Mouse (Mus musculus): ENCODE measurements around the gene Sh3pxd2b. TPM values are rescaled to one million over a fixed set of nuclear protein-coding genes. Genes with fewer than 3 reads are reported as not detected.

Gene Sh3pxd2b
- total and polyA plus RNA-seq, 3 experiments, result 2.4 to 13.2 (median 6.7) TPM

GRCm38 (mm10) chr11:32393095-32393494, 45.5 kb downstream of the Sh3pxd2b start:
- no peak overlapping the region for H3K4me2 ChIP-seq (ENCODE audit: insufficient read depth, low read depth, poor library complexity, severe bottlenecking)
- H3K9ac ChIP-seq (ENCODE audit: insufficient read depth, low read depth), result no peak overlapping the region
- no peaks in the 10 kb centered on the region for H3K27me3 ChIP-seq (replicated peaks)
- peaks cover 0 to 5% of the 10 kb centered on the region in 2 experiments; a peak in 2 of 4 replicates for H3K4me1 ChIP-seq (ENCODE audit: control insufficient read depth in 1 of 2, insufficient read depth in 2 of 2)
- H3K27ac ChIP-seq (ENCODE audit: insufficient read depth, low read depth), result no peak overlapping the region
- H3K79me2 ChIP-seq (replicated peaks; ENCODE audit: control insufficient read depth, extremely low read depth, insufficient read depth, poor library complexity, severe bottlenecking), result no peaks in the 10 kb centered on the region
- H3K4me3 ChIP-seq (replicated peaks in 1 of 3; ENCODE audit: low read depth in 2 of 3, low read length in 2 of 3, poor library complexity in 1 of 3), result no peak overlapping the region
- TF ChIP-seq ETS1 (conservative IDR thresholded peaks at IDR 0.05; ENCODE audit: low read depth, low read length) (no peak), HCFC1 (IDR thresholded peaks at IDR 0.05; ENCODE audit: low read depth, low read length) (no peak), MAZ (IDR thresholded peaks at IDR 0.05; ENCODE audit: low read depth, low read length) (no peak), ZC3H11A (IDR thresholded peaks at IDR 0.05; ENCODE audit: low read depth, low read length) (no peak), GABPA (IDR thresholded peaks at IDR 0.05; ENCODE audit: insufficient replicate concordance, low read depth, low read length) (no peak)
- H3K36me3 ChIP-seq (replicated peaks in 1 of 2; ENCODE audit: control insufficient read depth in 1 of 2, insufficient read depth in 1 of 2, low read length in 1 of 2), result peaks cover 0 to 69% of the 10 kb centered on the region in 2 experiments
- dilution Hi-C loops (cut with MboI; ENCODE audit: extremely low pct_ligation_motif_present, extremely low pct_unique_long_range_greater_than_20kb, low sequenced_read_pairs), result no loop called here
- H3K9me3 ChIP-seq (replicated peaks; ENCODE audit: low read length), result no peaks in the 10 kb centered on the region
- no peak for DNase-seq (ENCODE audit: extremely low read depth)
- in situ Hi-C loops (cut with MboI; ENCODE audit: low pct_ligation_motif_present, low pct_unique_long_range_greater_than_20kb, low sequenced_read_pairs), result no loop called here

GRCm38 (mm10) chr11:32395791-32396190, 48.2 kb downstream of the Sh3pxd2b start:
- no peak for DNase-seq (ENCODE audit: extremely low read depth)
- no peaks in the 10 kb centered on the region for H3K27me3 ChIP-seq (replicated peaks)
- H3K79me2 ChIP-seq (replicated peaks; ENCODE audit: control insufficient read depth, extremely low read depth, insufficient read depth, poor library complexity, severe bottlenecking), result no peaks in the 10 kb centered on the region
- peaks cover 0 to 5% of the 10 kb centered on the region in 2 experiments; a peak in 2 of 4 replicates for H3K4me1 ChIP-seq (ENCODE audit: control insufficient read depth in 1 of 2, insufficient read depth in 2 of 2)
- no peak overlapping the region for H3K4me3 ChIP-seq (replicated peaks in 1 of 3; ENCODE audit: low read depth in 2 of 3, low read length in 2 of 3, poor library complexity in 1 of 3)
- no peaks in the 10 kb centered on the region for H3K9me3 ChIP-seq (replicated peaks; ENCODE audit: low read length)
- H3K36me3 ChIP-seq (replicated peaks in 1 of 2; ENCODE audit: control insufficient read depth in 1 of 2, insufficient read depth in 1 of 2, low read length in 1 of 2), result peaks cover 0 to 59% of the 10 kb centered on the region in 2 experiments
- in situ Hi-C loops (cut with MboI; ENCODE audit: low pct_ligation_motif_present, low pct_unique_long_range_greater_than_20kb, low sequenced_read_pairs), result no loop called here
- H3K27ac ChIP-seq (ENCODE audit: insufficient read depth, low read depth), result no peak overlapping the region
- TF ChIP-seq E2F4 (IDR thresholded peaks at IDR 0.05; ENCODE audit: insufficient replicate concordance, low read depth, low read length) (no peak), ETS1 (conservative IDR thresholded peaks at IDR 0.05; ENCODE audit: low read depth, low read length) (no peak), SMC3 (IDR thresholded peaks at IDR 0.05; ENCODE audit: low read depth, low read length) (no peak), BHLHE40 (IDR thresholded peaks at IDR 0.05; ENCODE audit: low read depth, low read length) (no peak)
- dilution Hi-C loops (cut with MboI; ENCODE audit: extremely low pct_ligation_motif_present, extremely low pct_unique_long_range_greater_than_20kb, low sequenced_read_pairs), result no loop called here
- H3K9ac ChIP-seq (ENCODE audit: insufficient read depth, low read depth), result no peak overlapping the region
- no peak overlapping the region for H3K4me2 ChIP-seq (ENCODE audit: insufficient read depth, low read depth, poor library complexity, severe bottlenecking)

- dilution Hi-C loops (cut with MboI; ENCODE audit: extremely low pct_ligation_motif_present, extremely low pct_unique_long_range_greater_than_20kb, low sequenced_read_pairs) (no loop called here), in situ Hi-C loops (cut with MboI; ENCODE audit: low pct_ligation_motif_present, low pct_unique_long_range_greater_than_20kb, low sequenced_read_pairs) (no loop called here)
- Histone ChIP-seq H3K27me3 (replicated peaks) (no peaks in the 10 kb centered on the region), H3K79me2 (replicated peaks; ENCODE audit: control insufficient read depth, extremely low read depth, insufficient read depth, poor library complexity, severe bottlenecking) (no peaks in the 10 kb centered on the region), H3K9ac (ENCODE audit: insufficient read depth, low read depth) (no peak overlapping the region), H3K36me3 (replicated peaks in 1 of 2; ENCODE audit: control insufficient read depth in 1 of 2, insufficient read depth in 1 of 2, low read length in 1 of 2) (peaks cover 0 to 62% of the 10 kb centered on the region in 2 experiments), H3K4me1 (ENCODE audit: control insufficient read depth in 1 of 2, insufficient read depth in 2 of 2) (peaks cover 0 to 5% of the 10 kb centered on the region in 2 experiments; a peak in 2 of 4 replicates), H3K9me3 (replicated peaks; ENCODE audit: low read length) (no peaks in the 10 kb centered on the region), H3K27ac (ENCODE audit: insufficient read depth, low read depth) (no peak overlapping the region), H3K4me2 (ENCODE audit: insufficient read depth, low read depth, poor library complexity, severe bottlenecking) (no peak overlapping the region), H3K4me3 (replicated peaks in 1 of 3; ENCODE audit: low read depth in 2 of 3, low read length in 2 of 3, poor library complexity in 1 of 3) (no peak overlapping the region)
- no peak for DNase-seq (ENCODE audit: extremely low read depth)
- no peak for TF ChIP-seq ELF1 (IDR thresholded peaks at IDR 0.05; ENCODE audit: low read depth, low read length)
- no peak for TF ChIP-seq CHD1 (IDR thresholded peaks at IDR 0.05; ENCODE audit: low read depth, low read length)
- no peak for TF ChIP-seq UBTF (IDR thresholded peaks at IDR 0.05; ENCODE audit: low read depth, low read length)
- TF ChIP-seq SMC3 (IDR thresholded peaks at IDR 0.05; ENCODE audit: low read depth, low read length), result no peak
- no peak for TF ChIP-seq ZMIZ1 (IDR thresholded peaks at IDR 0.05; ENCODE audit: low read depth, low read length)
These were observed 50.8 kb downstream of the Sh3pxd2b start for GRCm38 (mm10) chr11:32398446-32398845.
